Mouse (Mus musculus): ENCODE measurements around the gene Pcna. TPM values are rescaled to one million over a fixed set of nuclear protein-coding genes. Genes with fewer than 3 reads are reported as not detected.

Pcna gene
- polyA plus RNA-seq (2014; fragmentation: Nextera tagmentation; extraction: Ambion mirVana), result 335 and 339 TPM in 2 replicates

- peak; percentile 99 for ATAC-seq (ENCODE audit: insufficient read depth)
- peak; percentile 99 for DNase-seq
- under 1% methylated on average over 77 of the region's 79 CpGs for WGBS
- peak within 1 kb of the TSS; percentile 67 for H3K4me3 ChIP-seq (ENCODE audit: low read depth, low read length)
- peak within 1 kb of the TSS; percentile 74 for H3K4me2 ChIP-seq
- peak within 1 kb of the TSS; percentile 91 for H3K27ac ChIP-seq (ENCODE audit: low read depth)
- H3K9me3 ChIP-seq (ENCODE audit: low read depth, low read length), result no peaks in the 10 kb centered on the region
- TF ChIP-seq CTCF (IDR thresholded peaks at IDR 0.05; ENCODE audit: low read depth), result no peak
- peaks cover 33% of the 10 kb centered on the region for H3K36me3 ChIP-seq (ENCODE audit: insufficient read depth)
- peaks cover 8% of the 10 kb centered on the region for H3K4me1 ChIP-seq (ENCODE audit: insufficient read depth)
- H3K27me3 ChIP-seq (ENCODE audit: insufficient read depth, low read length), result no peaks in the 10 kb centered on the region
- H3K9ac ChIP-seq, result peak within 1 kb of the TSS; percentile 81
Measured at GRCm38 (mm10) chr2:132252542-132253528, at the start of gene Pcna. Gene Pcna (minus strand): TSS chr2:132253314.

- no peak for TF ChIP-seq CTCF (IDR thresholded peaks at IDR 0.05; ENCODE audit: low read depth)
- H3K27ac ChIP-seq (ENCODE audit: low read depth), result no peak overlapping the region
- no peak for DNase-seq
- H3K4me3 ChIP-seq (ENCODE audit: low read depth, low read length), result no peak overlapping the region
- H3K4me1 ChIP-seq (ENCODE audit: insufficient read depth), result no peaks in the 10 kb centered on the region
- WGBS, result 92% methylated on average over 4 of the region's 4 CpGs
- H3K9ac ChIP-seq, result no peak overlapping the region
- no peaks in the 10 kb centered on the region for H3K27me3 ChIP-seq (ENCODE audit: insufficient read depth, low read length)
- peaks cover 53% of the 10 kb centered on the region for H3K36me3 ChIP-seq (ENCODE audit: insufficient read depth)
- ATAC-seq (ENCODE audit: insufficient read depth), result no peak
- no peak overlapping the region for H3K4me2 ChIP-seq
- no peaks in the 10 kb centered on the region for H3K9me3 ChIP-seq (ENCODE audit: low read depth, low read length)
Measured at GRCm38 (mm10) chr2:132301436-132301835, 48.3 kb upstream of the Pcna start.

DNA sequence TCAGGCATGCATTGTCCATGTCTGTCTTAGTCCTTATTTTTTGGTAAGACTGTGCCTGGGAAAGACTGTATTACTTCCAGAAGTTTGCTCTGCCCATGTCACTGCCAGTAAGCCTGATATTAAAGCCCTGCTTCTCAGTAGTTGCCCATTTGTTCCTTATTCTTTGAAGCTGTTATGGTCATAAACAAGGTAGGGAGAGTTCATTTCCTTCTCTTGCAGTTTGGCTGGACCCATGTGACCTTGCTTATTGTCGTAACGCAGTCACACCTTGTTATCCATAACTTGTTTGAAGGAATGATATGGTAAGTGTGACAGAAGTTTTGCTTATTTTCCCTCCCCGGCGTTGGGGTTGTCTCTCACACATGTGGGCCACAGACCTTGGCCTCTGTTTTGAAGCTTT is 45.1 kb upstream of the Pcna start:
- H3K27ac ChIP-seq (ENCODE audit: low read depth), result no peak overlapping the region
- H3K27me3 ChIP-seq (ENCODE audit: insufficient read depth, low read length), result no peaks in the 10 kb centered on the region
- TF ChIP-seq CTCF (IDR thresholded peaks at IDR 0.05; ENCODE audit: low read depth), result no peak
- no peak overlapping the region for H3K9ac ChIP-seq
- 78% methylated on average over 4 of the region's 4 CpGs for WGBS
- DNase-seq (no peak), ATAC-seq (ENCODE audit: insufficient read depth) (no peak)
- H3K4me3 ChIP-seq (ENCODE audit: low read depth, low read length), result no peak overlapping the region
- H3K4me2 ChIP-seq, result no peak overlapping the region
- H3K9me3 ChIP-seq (ENCODE audit: low read depth, low read length), result no peaks in the 10 kb centered on the region
- no peaks in the 10 kb centered on the region for H3K4me1 ChIP-seq (ENCODE audit: insufficient read depth)
- peaks cover 60% of the 10 kb centered on the region for H3K36me3 ChIP-seq (ENCODE audit: insufficient read depth)

- Histone ChIP-seq H3K9me3 (ENCODE audit: low read depth, low read length) (no peaks in the 10 kb centered on the region), H3K4me1 (ENCODE audit: insufficient read depth) (no peaks in the 10 kb centered on the region), H3K27ac (ENCODE audit: low read depth) (no peak overlapping the region), H3K4me3 (ENCODE audit: low read depth, low read length) (no peak overlapping the region), H3K36me3 (ENCODE audit: insufficient read depth) (peaks cover 34% of the 10 kb centered on the region; the same call in 1 of the 2 replicates), H3K4me2 (no peak overlapping the region), H3K27me3 (ENCODE audit: insufficient read depth, low read length) (no peaks in the 10 kb centered on the region), H3K9ac (no peak overlapping the region)
- TF ChIP-seq CTCF (IDR thresholded peaks at IDR 0.05; ENCODE audit: low read depth), result no peak
- DNase-seq (no peak), ATAC-seq (ENCODE audit: insufficient read depth) (no peak)
- WGBS, result 91% methylated on average over 10 of the region's 10 CpGs
Measured at GRCm38 (mm10) chr2:132293694-132294450, 40.8 kb upstream of the Pcna start.

GRCm38 (mm10) chr2:132292083-132292482 is 39.0 kb upstream of the Pcna start:
- Histone ChIP-seq H3K36me3 (ENCODE audit: insufficient read depth) (peaks cover 23% of the 10 kb centered on the region; the same call in 1 of the 2 replicates), H3K27me3 (ENCODE audit: insufficient read depth, low read length) (no peaks in the 10 kb centered on the region), H3K27ac (ENCODE audit: low read depth) (no peak overlapping the region), H3K4me2 (no peak overlapping the region), H3K9ac (no peak overlapping the region), H3K9me3 (ENCODE audit: low read depth, low read length) (no peaks in the 10 kb centered on the region), H3K4me3 (ENCODE audit: low read depth, low read length) (no peak overlapping the region), H3K4me1 (ENCODE audit: insufficient read depth) (no peaks in the 10 kb centered on the region)
- DNase-seq, result no peak
- WGBS, result 29% methylated on average over 4 of the region's 4 CpGs
- TF ChIP-seq CTCF (IDR thresholded peaks at IDR 0.05; ENCODE audit: low read depth), result no peak
- no peak for ATAC-seq (ENCODE audit: insufficient read depth)

GRCm38 (mm10) chr2:132291265-132291664 is 38.2 kb upstream of the Pcna start:
- WGBS, result 74% methylated on average over 3 of the region's 3 CpGs
- 0 out of 2 replicates have a peak, but pooled peaks have one; percentile 25 for ATAC-seq (ENCODE audit: insufficient read depth)

More at GRCm38 (mm10) chr2:132291265-132291664, 38.2 kb upstream of the Pcna start:
- Histone ChIP-seq H3K9me3 (ENCODE audit: low read depth, low read length) (no peaks in the 10 kb centered on the region), H3K4me3 (ENCODE audit: low read depth, low read length) (no peak overlapping the region), H3K27ac (ENCODE audit: low read depth) (no peak overlapping the region), H3K27me3 (ENCODE audit: insufficient read depth, low read length) (no peaks in the 10 kb centered on the region), H3K9ac (no peak overlapping the region), H3K4me1 (ENCODE audit: insufficient read depth) (no peaks in the 10 kb centered on the region), H3K36me3 (ENCODE audit: insufficient read depth) (peaks cover 23% of the 10 kb centered on the region; the same call in 1 of the 2 replicates), H3K4me2 (no peak overlapping the region)
- DNase-seq, result no peak
- TF ChIP-seq CTCF (IDR thresholded peaks at IDR 0.05; ENCODE audit: low read depth), result no peak

Measured in lung, embryonic 14.5 days (tissue).